Mouse (Mus musculus) stomach, postnatal 0 days (tissue): ENCODE data around the gene Cbr1.

ENCODE experiments used
- CTCF ChIP-seq: IDR thresholded peaks from 2 replicates; pipeline ENCODE4 v1.5.1; 2016; ENCODE audit warnings: antibody characterized with exemption, low read depth, mild to moderate bottlenecking, moderate library complexity
- EP300 ChIP-seq: optimal IDR thresholded peaks from 2 replicates; pipeline ENCODE3; 2016; ENCODE audit warnings: antibody characterized with exemption

- TF ChIP-seq CTCF, result no peak
- no peak for TF ChIP-seq EP300
Measured at GRCm38 (mm10) chr16:93609796-93610195, 4.1 kb downstream of the Cbr1 start.
